Comparison of ENCODE assay signal across 15 mouse cellular contexts in genomic region chr4:137925176-137925575, GRCm38 (mm10).
DNase-seq lines count a peak whose midpoint lies in the region; ATAC-seq and TF ChIP-seq lines count a peak whose summit lies in the region.
"Had no signal": no experiment of that assay in that cellular context is flagged by ENCODE, and none has a peak within 500 bp of the region (broad histone marks: within the 10 kb centered on the region; RNA-seq: fewer than 3 reads in every experiment).

No protein-coding gene starts in this region.

- no peak overlapping the region for H3K4me2 ChIP-seq in heart, embryonic 16.5 days (ENCODE audit: low read depth, low read length)
- no peak overlapping the region for H3K4me2 ChIP-seq in stomach, embryonic 16.5 days (ENCODE audit: low read depth, low read length)
- H3K4me2 ChIP-seq in stomach, postnatal 0 days (replicated peaks; ENCODE audit: low read depth), result no peak overlapping the region
- H3K4me2 ChIP-seq: liver, embryonic 11.5 days; midbrain, embryonic 15.5 days; neural tube, embryonic 12.5 days had no signal

- peaks cover 8% of the 10 kb centered on the region; the same call in 1 of the 2 replicates for H3K36me3 ChIP-seq in heart, embryonic 16.5 days (ENCODE audit: control insufficient read depth, insufficient read depth)
- H3K36me3 ChIP-seq in stomach, embryonic 16.5 days (ENCODE audit: control insufficient read depth, insufficient read depth, low read length), result peaks cover 5% of the 10 kb centered on the region; the same call in 1 of the 2 replicates
- peaks cover 4% of the 10 kb centered on the region; the same call in 1 of the 2 replicates for H3K36me3 ChIP-seq in stomach, postnatal 0 days (ENCODE audit: control insufficient read depth, insufficient read depth, low read length)
- H3K36me3 ChIP-seq: midbrain, embryonic 15.5 days had no signal

- no peaks in the 10 kb centered on the region for H3K9me3 ChIP-seq in heart, embryonic 16.5 days (replicated peaks; ENCODE audit: control insufficient read depth, low read length)
- H3K9me3 ChIP-seq in stomach, embryonic 16.5 days (replicated peaks; ENCODE audit: control insufficient read depth, low read length), result no peaks in the 10 kb centered on the region
- H3K9me3 ChIP-seq in stomach, postnatal 0 days (ENCODE audit: control insufficient read depth, low read length), result no peaks in the 10 kb centered on the region
- H3K9me3 ChIP-seq: midbrain, embryonic 15.5 days; neural tube, embryonic 12.5 days had no signal

- ATAC-seq in heart, embryonic 16.5 days (replicated peaks; ENCODE audit: extremely low read depth, insufficient read depth, low FRiP score), result no peak
- no peak for ATAC-seq in stomach, embryonic 16.5 days (ENCODE audit: insufficient read depth, low FRiP score)
- no peak for ATAC-seq in stomach, postnatal 0 days (ENCODE audit: low FRiP score, low TSS enrichment)
- ATAC-seq: intestine, embryonic 16.5 days; midbrain, embryonic 15.5 days had no signal

- intact Hi-C loops in heart, postnatal 36 days (cut with DNase I), result no loop called here

- no peak overlapping the region for H3K9ac ChIP-seq in heart, embryonic 16.5 days (ENCODE audit: low read length)
- H3K9ac ChIP-seq in stomach, embryonic 16.5 days (ENCODE audit: low read length), result no peak overlapping the region
- H3K9ac ChIP-seq in stomach, postnatal 0 days (ENCODE audit: low read length), result no peak overlapping the region
- H3K9ac ChIP-seq: midbrain, embryonic 15.5 days; neural tube, embryonic 12.5 days had no signal

- peaks cover 36% of the 10 kb centered on the region for H3K4me1 ChIP-seq in heart, embryonic 16.5 days (ENCODE audit: control insufficient read depth, insufficient read depth, low read length)
- peaks cover 35% of the 10 kb centered on the region for H3K4me1 ChIP-seq in stomach, embryonic 16.5 days (ENCODE audit: control insufficient read depth, insufficient read depth, low read length)
- H3K4me1 ChIP-seq in stomach, postnatal 0 days (replicated peaks; ENCODE audit: control insufficient read depth, insufficient read depth), result peaks cover 9% of the 10 kb centered on the region

- no peak overlapping the region for H3K4me3 ChIP-seq in heart, embryonic 16.5 days (ENCODE audit: low read length)
- H3K4me3 ChIP-seq in stomach, embryonic 16.5 days (replicated peaks; ENCODE audit: low read length), result no peak overlapping the region
- H3K4me3 ChIP-seq in stomach, postnatal 0 days (ENCODE audit: low read depth, low read length), result no peak overlapping the region
- H3K4me3 ChIP-seq: midbrain, embryonic 15.5 days; neural tube, embryonic 12.5 days had no signal

- WGBS in heart, embryonic 16.5 days, result 56% methylated on average over 4 of the region's 4 CpGs
- 72% methylated on average over 4 of the region's 4 CpGs for WGBS in stomach, embryonic 16.5 days
- 63% methylated on average over 4 of the region's 4 CpGs for WGBS in stomach, postnatal 0 days

- peak overlapping the region; percentile 12; the same call in 1 of the 2 replicates for H3K27ac ChIP-seq in heart, embryonic 16.5 days (ENCODE audit: low read length)
- peak overlapping the region; percentile 22; the same call in 1 of the 2 replicates for H3K27ac ChIP-seq in stomach, embryonic 16.5 days (ENCODE audit: low read length)
- no peak overlapping the region for H3K27ac ChIP-seq in stomach, postnatal 0 days (replicated peaks)
- H3K27ac ChIP-seq: midbrain, embryonic 15.5 days; neural tube, embryonic 12.5 days had no signal

- H3K27me3 ChIP-seq in heart, embryonic 16.5 days (ENCODE audit: control insufficient read depth, insufficient read depth, low read length), result no peaks in the 10 kb centered on the region
- H3K27me3 ChIP-seq in stomach, embryonic 16.5 days (ENCODE audit: control insufficient read depth, insufficient read depth, low read length), result no peaks in the 10 kb centered on the region
- H3K27me3 ChIP-seq in stomach, postnatal 0 days (ENCODE audit: control insufficient read depth, insufficient read depth, low read length), result no peaks in the 10 kb centered on the region
- H3K27me3 ChIP-seq: midbrain, embryonic 15.5 days; neural tube, embryonic 12.5 days had no signal

- no peak for TF ChIP-seq CTCF in stomach, postnatal 0 days (IDR thresholded peaks at IDR 0.05; ENCODE audit: low read depth)

- TF ChIP-seq EP300 in stomach, postnatal 0 days (optimal IDR thresholded peaks at IDR 0.05), result no peak

- DNase-seq in cerebellum, postnatal 10 days, result peak; percentile 53 to 61
- no peak for DNase-seq in cerebellum, adult 9-11 months
- DNase-seq in heart, postnatal 36 days, result no peak
- DNase-seq in stomach, postnatal 0 days (ENCODE audit: low spot score), result no peak
- no peak for DNase-seq in thymus, postnatal 0 days (ENCODE audit: low spot score)
- DNase-seq in yolk sac, embryonic 10.5 days (ENCODE audit: low spot score), result no peak
- DNase-seq: kidney, postnatal 4 days; retina, postnatal 1 day; thymus, adult 18-20 months had no signal

Comparison
In these comparisons a context has a peak if more than half of its experiments do, and no peak if none do; other contexts are left out.
1. DNase-seq: peak in cerebellum, postnatal 10 days (2 of 2); none in cerebellum, adult 9-11 months (single experiment), heart, postnatal 36 days (0 of 2), stomach, postnatal 0 days (single experiment), thymus, postnatal 0 days (single experiment) and yolk sac, embryonic 10.5 days (single experiment).